Mouse (Mus musculus): ENCODE measurements around the gene Ralgds. TPM values are rescaled to one million over a fixed set of nuclear protein-coding genes. Genes with fewer than 3 reads are reported as not detected.

Gene Ralgds
- total and polyA plus RNA-seq, 2 experiments from 2014 or later, result 76.8 to 266 TPM

DNA sequence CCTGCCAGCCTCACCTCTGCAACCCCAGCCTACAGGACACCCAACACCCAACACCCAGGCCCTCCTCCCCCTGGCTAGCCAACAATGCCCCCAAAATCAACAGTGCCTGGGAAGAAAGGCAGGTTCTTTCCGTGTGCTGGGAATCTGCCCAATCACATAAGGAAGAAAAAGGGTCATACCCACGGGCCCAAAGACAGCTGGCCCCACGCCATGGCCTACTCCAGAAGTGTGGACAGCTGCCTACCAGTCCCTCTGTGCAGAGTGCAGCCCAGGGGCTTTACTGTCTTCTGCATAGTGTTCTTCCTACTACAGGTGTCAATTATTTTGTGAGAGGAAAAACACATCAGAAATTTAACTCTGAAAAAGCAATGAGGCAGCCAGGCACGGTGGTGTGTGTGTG is 62.4 kb downstream of the Ralgds start:
- 63% methylated on average over 4 of the region's 4 CpGs for WGBS
- H3K27me3 ChIP-seq (ENCODE audit: insufficient read depth, low read length), result no peaks in the 10 kb centered on the region
- ATAC-seq (no peak), DNase-seq (ENCODE audit: low spot score) (no peak)
- no peak overlapping the region for H3K4me3 ChIP-seq (ENCODE audit: low read length)
- H3K4me1 ChIP-seq (ENCODE audit: insufficient read depth, low read length), result no peaks in the 10 kb centered on the region
- H3K36me3 ChIP-seq (ENCODE audit: insufficient read depth, low read length), result peaks cover 55% of the 10 kb centered on the region
- no peak overlapping the region for H3K27ac ChIP-seq
- no peak overlapping the region for H3K4me2 ChIP-seq (ENCODE audit: low read depth, low read length)
- TF ChIP-seq CTCF (IDR thresholded peaks at IDR 0.05; ENCODE audit: low read depth), result no peak
- no peak overlapping the region for H3K9ac ChIP-seq (replicated peaks; ENCODE audit: low read length)
- H3K9me3 ChIP-seq (ENCODE audit: low read length), result no peaks in the 10 kb centered on the region

DNA sequence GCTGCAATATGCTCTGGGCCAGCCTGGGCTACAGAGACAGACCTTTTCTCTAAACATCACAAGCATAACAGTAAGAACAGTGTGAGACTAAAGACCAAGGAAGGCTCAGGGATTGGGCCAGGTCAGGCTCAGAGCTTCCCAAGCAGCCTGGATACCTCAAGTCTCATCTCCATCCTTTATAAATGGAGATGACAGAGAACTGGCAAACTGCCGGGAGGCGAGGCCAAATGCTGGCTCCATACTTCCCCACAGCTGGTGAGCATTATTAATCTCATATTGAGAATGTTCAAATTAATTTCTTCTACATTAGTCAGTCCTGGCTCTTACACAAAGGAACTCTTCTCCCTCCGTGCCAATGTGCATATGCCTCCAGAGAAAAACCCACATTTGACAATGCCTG is 63.9 kb downstream of the Ralgds start:
- peaks cover 7% of the 10 kb centered on the region; the same call in 1 of the 2 replicates for H3K4me1 ChIP-seq (ENCODE audit: insufficient read depth, low read length)
- peak; percentile 8; the same call in 1 of the 2 replicates for ATAC-seq
- H3K27ac ChIP-seq, result no peak overlapping the region
- no peak overlapping the region for H3K4me3 ChIP-seq (ENCODE audit: low read length)
- peaks cover 42% of the 10 kb centered on the region for H3K36me3 ChIP-seq (ENCODE audit: insufficient read depth, low read length)
- no peaks in the 10 kb centered on the region for H3K27me3 ChIP-seq (ENCODE audit: insufficient read depth, low read length)
- H3K4me2 ChIP-seq (ENCODE audit: low read depth, low read length), result no peak overlapping the region
- DNase-seq (ENCODE audit: low spot score), result peak; percentile 61
- no peak for TF ChIP-seq CTCF (IDR thresholded peaks at IDR 0.05; ENCODE audit: low read depth)
- H3K9me3 ChIP-seq (ENCODE audit: low read length), result no peaks in the 10 kb centered on the region
- 69% methylated on average over 3 of the region's 3 CpGs for WGBS
- H3K9ac ChIP-seq (replicated peaks; ENCODE audit: low read length), result no peak overlapping the region

GRCm38 (mm10) chr2:28578003-28578402 is 65.1 kb downstream of the Ralgds start:
- Histone ChIP-seq H3K27me3 (ENCODE audit: insufficient read depth, low read length) (no peaks in the 10 kb centered on the region), H3K27ac (no peak overlapping the region), H3K9me3 (ENCODE audit: low read length) (no peaks in the 10 kb centered on the region), H3K4me1 (ENCODE audit: insufficient read depth, low read length) (peaks cover 10% of the 10 kb centered on the region; the same call in 1 of the 2 replicates), H3K4me3 (ENCODE audit: low read length) (no peak overlapping the region), H3K9ac (replicated peaks; ENCODE audit: low read length) (no peak overlapping the region), H3K4me2 (ENCODE audit: low read depth, low read length) (no peak overlapping the region), H3K36me3 (ENCODE audit: insufficient read depth, low read length) (peaks cover 31% of the 10 kb centered on the region)
- peak; percentile 62 for TF ChIP-seq CTCF (IDR thresholded peaks at IDR 0.05; ENCODE audit: low read depth)
- WGBS, result 58% methylated on average over 5 of the region's 5 CpGs
- ATAC-seq (no peak), DNase-seq (ENCODE audit: low spot score) (no peak)

DNA sequence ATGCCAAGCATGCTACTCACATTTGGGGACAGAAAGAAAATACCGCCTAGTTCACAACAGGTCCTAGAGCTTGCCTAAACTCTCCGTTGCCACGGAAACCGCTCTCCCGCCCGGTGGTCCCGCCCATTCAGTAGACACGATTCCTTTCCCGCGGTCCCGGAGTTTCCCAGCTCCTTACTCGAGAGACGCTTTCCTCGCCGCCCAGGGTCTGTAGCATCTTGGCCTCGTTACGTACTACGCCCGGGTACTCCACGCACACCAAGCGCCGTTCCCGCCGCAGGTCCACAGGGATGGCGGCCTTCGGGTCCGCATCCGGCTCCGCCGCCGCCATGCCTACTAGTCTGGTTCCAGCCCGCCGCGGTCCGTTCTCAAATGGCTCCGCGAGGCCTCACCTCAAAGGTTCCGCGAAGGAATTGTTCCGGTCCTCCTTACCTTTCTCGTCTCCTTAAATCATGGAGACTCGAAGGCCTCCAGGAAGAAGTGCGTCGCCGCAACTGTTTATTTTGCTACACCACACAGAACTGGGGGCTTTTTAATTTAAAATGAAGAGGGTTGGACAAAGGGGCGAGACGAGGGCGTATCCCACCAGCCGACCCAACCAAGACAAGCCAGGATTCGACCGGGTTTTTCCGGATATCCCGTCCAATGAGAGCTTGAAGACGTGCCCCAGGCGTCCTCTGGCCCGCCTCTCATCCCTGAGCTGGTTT is 69.9 kb downstream of the Ralgds start:
- WGBS, result under 1% methylated on average over 56 of the region's 56 CpGs
- Histone ChIP-seq H3K27ac (peak overlapping the region; percentile 97), H3K9ac (replicated peaks; ENCODE audit: low read length) (peak overlapping the region; percentile 73), H3K27me3 (ENCODE audit: insufficient read depth, low read length) (no peaks in the 10 kb centered on the region), H3K4me2 (ENCODE audit: low read depth, low read length) (peak overlapping the region; percentile 57), H3K36me3 (ENCODE audit: insufficient read depth, low read length) (peaks cover 2% of the 10 kb centered on the region; the same call in 1 of the 2 replicates), H3K4me1 (ENCODE audit: insufficient read depth, low read length) (peaks cover 10% of the 10 kb centered on the region; the same call in 1 of the 2 replicates), H3K9me3 (ENCODE audit: low read length) (no peaks in the 10 kb centered on the region), H3K4me3 (ENCODE audit: low read length) (peak overlapping the region; percentile 65)
- DNase-seq (ENCODE audit: low spot score), result peak; percentile 96
- ATAC-seq, result peak; percentile 93
- TF ChIP-seq CTCF (IDR thresholded peaks at IDR 0.05; ENCODE audit: low read depth), result no peak

- H3K9me3 ChIP-seq (ENCODE audit: low read length), result no peaks in the 10 kb centered on the region
- peaks cover 10% of the 10 kb centered on the region; the same call in 1 of the 2 replicates for H3K4me1 ChIP-seq (ENCODE audit: insufficient read depth, low read length)
- peak within 1 kb of the TSS; percentile 73 for H3K9ac ChIP-seq (replicated peaks; ENCODE audit: low read length)
- no peak for TF ChIP-seq CTCF (IDR thresholded peaks at IDR 0.05; ENCODE audit: low read depth)
- peak within 1 kb of the TSS; percentile 97 for H3K27ac ChIP-seq
- ATAC-seq, result no peak
- no peaks in the 10 kb centered on the region for H3K27me3 ChIP-seq (ENCODE audit: insufficient read depth, low read length)
- H3K36me3 ChIP-seq (ENCODE audit: insufficient read depth, low read length), result no peaks in the 10 kb centered on the region
- 73% methylated on average over 9 of the region's 9 CpGs for WGBS
- no peak for DNase-seq (ENCODE audit: low spot score)
- peak within 1 kb of the TSS; percentile 65 for H3K4me3 ChIP-seq (ENCODE audit: low read length)
- H3K4me2 ChIP-seq (ENCODE audit: low read depth, low read length), result peak within 1 kb of the TSS; percentile 57
These were observed 70.7 kb downstream of the Ralgds start, which contains the start of gene Gtf3c5 for GRCm38 (mm10) chr2:28583651-28584050. Gene Gtf3c5 (minus strand): TSS chr2:28583751.

GRCm38 (mm10) chr2:28585043-28585571 is 72.2 kb downstream of the Ralgds start:
- ATAC-seq, result no peak
- Histone ChIP-seq H3K27me3 (ENCODE audit: insufficient read depth, low read length) (no peaks in the 10 kb centered on the region), H3K4me2 (ENCODE audit: low read depth, low read length) (no peak overlapping the region), H3K4me1 (ENCODE audit: insufficient read depth, low read length) (peaks cover 10% of the 10 kb centered on the region; the same call in 1 of the 2 replicates), H3K4me3 (ENCODE audit: low read length) (no peak overlapping the region), H3K9ac (replicated peaks; ENCODE audit: low read length) (no peak overlapping the region), H3K36me3 (ENCODE audit: insufficient read depth, low read length) (no peaks in the 10 kb centered on the region), H3K27ac (no peak overlapping the region), H3K9me3 (ENCODE audit: low read length) (no peaks in the 10 kb centered on the region)
- whole genome bisulfite sequencing, result 16% methylated on average over 6 of the region's 6 CpGs
- peak; percentile 90 for DNase-seq (ENCODE audit: low spot score)
- peak; percentile 100 for TF ChIP-seq CTCF (IDR thresholded peaks at IDR 0.05; ENCODE audit: low read depth)

DNA sequence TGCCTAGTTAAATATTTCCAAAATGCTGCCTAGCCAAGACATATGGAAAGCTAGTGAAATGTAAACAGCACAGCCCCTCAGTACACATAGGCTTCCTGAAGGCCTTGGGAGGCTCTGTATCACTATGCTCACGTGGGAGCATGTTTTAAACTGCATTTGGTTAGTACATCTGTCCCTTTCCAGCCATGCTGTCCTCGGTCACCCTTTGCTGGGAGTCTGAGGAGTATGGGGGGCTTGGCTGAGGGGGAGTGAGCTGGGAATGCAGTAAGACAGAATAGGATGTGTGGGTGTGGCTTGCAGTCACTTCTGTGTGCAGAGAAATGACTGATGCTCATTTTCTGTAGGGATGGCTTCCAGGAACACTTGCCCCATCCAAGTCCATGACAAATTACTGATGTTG is 72.8 kb downstream of the Ralgds start:
- Histone ChIP-seq H3K9me3 (ENCODE audit: low read length) (no peaks in the 10 kb centered on the region), H3K9ac (replicated peaks; ENCODE audit: low read length) (no peak overlapping the region), H3K27ac (no peak overlapping the region), H3K27me3 (ENCODE audit: insufficient read depth, low read length) (no peaks in the 10 kb centered on the region), H3K4me2 (ENCODE audit: low read depth, low read length) (no peak overlapping the region), H3K4me1 (ENCODE audit: insufficient read depth, low read length) (peaks cover 10% of the 10 kb centered on the region; the same call in 1 of the 2 replicates), H3K4me3 (ENCODE audit: low read length) (no peak overlapping the region), H3K36me3 (ENCODE audit: insufficient read depth, low read length) (no peaks in the 10 kb centered on the region)
- no peak for DNase-seq (ENCODE audit: low spot score)
- WGBS, result 54% methylated on average over 2 of the region's 2 CpGs
- no peak for ATAC-seq
- no peak for TF ChIP-seq CTCF (IDR thresholded peaks at IDR 0.05; ENCODE audit: low read depth)

Measured in hindbrain, postnatal 0 days (tissue).